Mouse (Mus musculus) adipose tissue, adult 10 weeks (tissue): ENCODE measurements around the gene Clca3a1. TPM values are rescaled to one million over a fixed set of nuclear protein-coding genes. Genes with fewer than 3 reads are reported as not detected.

Experiments used
- polyA plus RNA-seq: library from polyadenylated mRNA; stranded (reverse); fragments of 350-450 nt; fragmentation: Illumina TruSeq; extraction: RNeasy Lipid Tissue Mini Kit (QIAGEN cat#74804); gene quantifications from one replicate; pipeline ENCODE4 v1.2.3, GENCODE M21; 2014; ENCODE audit warnings: low read depth, low replicate concordance

The Clca3a1 gene
- polyA plus RNA-seq: 5.1 TPM

DNA sequence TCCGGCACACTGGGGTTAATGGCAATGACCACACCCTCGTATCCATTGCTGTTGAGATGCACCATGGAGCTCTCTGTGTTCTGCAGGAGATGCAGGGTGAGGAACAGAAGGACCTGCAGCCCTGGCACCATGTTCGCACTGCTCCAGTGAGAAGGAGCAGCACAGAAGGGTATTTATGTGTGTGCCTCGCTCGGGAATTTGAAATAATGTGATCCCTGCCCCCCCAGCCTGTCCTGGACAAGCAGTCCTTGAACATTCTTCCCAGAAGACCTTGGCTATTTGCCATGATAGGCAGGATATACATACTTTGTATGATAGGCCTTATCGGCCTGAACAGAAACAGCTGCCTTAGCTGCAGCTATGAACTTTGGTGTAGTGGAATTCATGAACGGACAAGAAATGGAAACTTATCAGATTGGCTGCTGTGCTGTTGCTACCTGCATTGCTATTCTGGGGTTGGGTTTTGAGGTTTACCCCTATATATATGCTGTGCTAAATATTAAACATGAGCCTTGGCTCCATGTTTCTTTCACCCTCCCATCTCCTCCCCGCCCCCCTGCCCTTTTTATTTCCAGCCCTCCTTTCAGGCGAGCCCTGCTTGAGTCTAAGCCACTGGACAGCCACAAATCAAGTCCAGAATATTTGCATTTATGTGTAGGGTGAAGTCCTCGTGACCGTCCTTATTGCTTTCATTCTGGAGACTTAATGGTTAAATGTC, at the start of gene Clca3a1:
Clca3a1 (minus strand) TSS at position 386 of the 718 bp plus-strand sequence.

DNA sequence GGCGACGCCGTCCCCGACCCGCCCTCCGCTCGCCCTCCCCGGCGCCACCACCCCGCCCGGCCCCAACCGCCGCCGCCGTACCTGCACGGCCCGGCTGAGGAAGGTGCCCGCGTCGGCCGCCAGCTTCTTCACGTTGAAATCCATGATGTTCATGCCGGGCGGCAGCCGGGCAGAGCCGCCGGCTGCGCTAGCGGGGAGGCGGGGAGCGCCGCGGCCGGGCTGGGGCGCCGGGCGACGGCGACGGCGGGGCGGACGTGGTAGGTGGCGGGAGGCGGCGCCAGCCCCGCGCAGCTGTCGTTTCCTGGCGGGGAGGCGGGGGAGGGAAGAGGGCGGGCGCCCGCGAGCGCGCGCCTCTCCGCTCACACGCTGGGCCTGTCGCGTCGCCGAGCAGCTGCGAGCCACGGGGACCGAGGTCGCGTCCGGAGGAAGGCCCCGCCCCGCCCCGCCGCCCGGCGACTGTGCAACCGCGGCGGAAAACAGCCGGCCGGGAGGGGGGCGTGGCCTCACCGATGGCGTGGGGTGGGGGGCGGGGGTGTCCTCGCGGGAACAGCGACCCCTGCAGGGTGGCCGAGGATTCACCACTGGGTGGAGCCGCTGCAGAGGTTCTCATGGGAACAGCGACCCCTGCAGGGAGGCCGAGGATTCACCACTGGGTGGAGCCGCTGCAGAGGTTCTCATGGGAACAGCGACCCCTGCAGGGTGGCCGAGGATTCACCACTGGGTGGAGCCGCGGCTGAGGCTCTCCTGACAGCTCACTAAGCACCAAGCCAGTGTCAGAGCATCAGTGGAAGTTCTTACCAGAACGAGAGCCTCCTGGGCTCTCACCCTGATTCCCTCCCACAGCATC, 40.7 kb downstream of the Clca3a1 start, which contains the start of gene Sh3glb1:
Sh3glb1 (minus strand) TSS at position 435 of the 847 bp plus-strand sequence.

Other genes with a start within 250 kb of the Clca3a1 start
- 15.3 TPM for gene Hs2st1, start 190.8 kb downstream of the Clca3a1 start, polyA plus RNA-seq
- 348 TPM for gene Selenof, start 190.7 kb downstream of the Clca3a1 start, polyA plus RNA-seq
- gene Sh3glb1, start 40.6 kb downstream of the Clca3a1 start, polyA plus RNA-seq: 168 TPM
- gene Clca3a2, start 58.5 kb upstream of the Clca3a1 start, polyA plus RNA-seq: 11.5 TPM
- gene Clca3b, start 88.4 kb upstream of the Clca3a1 start, polyA plus RNA-seq: not detected
- gene Clca4b, start 171.6 kb upstream of the Clca3a1 start, polyA plus RNA-seq: not detected
- not detected for gene Clca4a, start 214.1 kb upstream of the Clca3a1 start, polyA plus RNA-seq